Comparison of ENCODE assay signal across 13 mouse cellular contexts in the genomic region with DNA sequence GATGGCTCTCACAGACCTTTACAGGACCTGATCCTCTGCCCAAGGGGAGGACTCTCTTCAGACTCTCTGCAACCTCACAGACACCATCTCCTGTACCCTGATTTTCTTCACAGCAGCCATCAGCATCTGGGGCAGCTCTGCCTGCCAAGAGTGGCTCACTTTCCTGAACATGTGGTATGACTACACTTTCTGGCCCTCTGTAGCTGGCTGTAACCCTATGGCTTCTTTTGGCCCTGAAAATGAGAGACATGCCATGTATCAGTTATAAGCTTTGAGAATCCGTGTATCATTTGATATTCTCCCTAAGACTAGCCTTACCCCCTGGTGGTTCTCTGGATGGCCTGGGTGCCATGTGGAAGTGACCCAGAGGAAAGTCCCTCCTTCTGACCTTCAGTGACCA.
"Had no signal": no experiment of that assay in that cellular context is flagged by ENCODE, and none has a peak within 500 bp of the region (broad histone marks: within the 10 kb centered on the region; RNA-seq: fewer than 3 reads in every experiment).

No protein-coding gene starts in this region.

- H3K4me1 ChIP-seq: liver, embryonic 15.5 days had no signal

- H3K27ac ChIP-seq: left cerebral cortex, adult 2 months; liver, embryonic 15.5 days had no signal

- H3K27me3 ChIP-seq: liver, embryonic 15.5 days had no signal

- H3K9ac ChIP-seq: liver, embryonic 15.5 days had no signal

- ATAC-seq: lung, postnatal 0 days had no signal

- H3K9me3 ChIP-seq: limb, embryonic 10.5 days; liver, embryonic 15.5 days had no signal

- H3K4me2 ChIP-seq: liver, embryonic 11.5 days; liver, embryonic 15.5 days had no signal

- H3K4me3 ChIP-seq: left cerebral cortex, adult 2 months; limb, embryonic 10.5 days; liver, embryonic 15.5 days had no signal

- DNase-seq: kidney, postnatal 10 days; kidney, postnatal 4 days; lung, adult 2 months; lung, postnatal 36 days; midbrain, embryonic 14.5 days; spleen, adult 18-20 months; thymus, adult 18-20 months; thymus, postnatal 14 days had no signal

- H3K36me3 ChIP-seq: liver, embryonic 15.5 days had no signal
